Mouse (Mus musculus) urinary bladder, adult 18-20 months (tissue): Measurements from ENCODE around the gene Bcat1.

Experiments used
- DNase-seq, 2 experiments: peaks; one replicate each; pipeline ENCODE4 v3.0.0; 2022; ENCODE audit warnings: low spot score in 2 of 2, mixed read lengths in 2 of 2

Gene Bcat1

GRCm38 (mm10) chr6:145075548-145076224, at the start of gene Bcat1:
Bcat1 (minus strand) TSS chr6:145076184.
- DNase-seq, result peak; percentile 1 to 2

DNA sequence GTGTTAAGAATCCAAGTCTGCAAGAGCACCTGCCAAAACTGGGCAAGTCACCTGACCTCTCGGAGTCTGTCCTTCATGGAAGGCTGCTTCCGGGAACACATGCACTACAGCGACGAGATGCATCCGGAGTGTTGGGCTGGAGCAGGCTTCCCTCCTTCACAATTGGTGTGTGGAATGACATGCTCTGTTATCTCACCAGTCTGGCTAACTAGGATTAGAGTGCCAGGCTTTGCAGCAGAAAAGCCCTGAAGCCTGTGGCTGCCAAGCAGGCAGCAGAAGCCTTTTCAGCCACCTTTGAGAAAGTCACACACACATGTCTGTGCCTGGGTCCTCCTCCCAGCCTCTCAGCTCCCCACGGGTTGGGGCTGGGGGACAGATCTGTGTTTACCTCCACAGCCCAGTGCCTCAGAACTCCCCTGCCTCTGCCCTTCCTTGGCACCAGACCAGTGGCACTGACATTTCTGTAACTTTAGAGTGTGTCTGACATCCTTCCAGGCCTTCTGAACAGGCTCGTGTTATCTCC, 49.7 kb upstream of the Bcat1 start:
- no peak for DNase-seq

DNA sequence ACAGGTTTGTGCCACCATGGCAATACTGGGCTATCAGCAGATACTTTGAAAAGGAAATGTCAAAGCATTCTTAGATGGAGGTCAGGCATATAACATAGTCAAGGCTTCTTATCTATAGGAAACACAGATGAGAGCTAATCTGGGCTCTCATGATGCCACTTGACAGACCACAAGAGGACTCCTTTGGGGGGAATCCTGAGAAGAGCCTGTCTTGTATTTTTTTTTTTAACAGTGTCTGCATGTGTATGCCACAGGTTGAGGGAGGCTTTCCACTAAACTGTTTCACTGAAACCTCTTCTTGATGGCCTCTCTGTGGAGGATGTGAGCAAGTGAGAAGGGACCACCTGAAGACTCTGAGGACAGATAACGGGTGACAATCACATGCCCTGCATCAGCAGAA, 48.6 kb upstream of the Bcat1 start:
- no peak for DNase-seq

DNA sequence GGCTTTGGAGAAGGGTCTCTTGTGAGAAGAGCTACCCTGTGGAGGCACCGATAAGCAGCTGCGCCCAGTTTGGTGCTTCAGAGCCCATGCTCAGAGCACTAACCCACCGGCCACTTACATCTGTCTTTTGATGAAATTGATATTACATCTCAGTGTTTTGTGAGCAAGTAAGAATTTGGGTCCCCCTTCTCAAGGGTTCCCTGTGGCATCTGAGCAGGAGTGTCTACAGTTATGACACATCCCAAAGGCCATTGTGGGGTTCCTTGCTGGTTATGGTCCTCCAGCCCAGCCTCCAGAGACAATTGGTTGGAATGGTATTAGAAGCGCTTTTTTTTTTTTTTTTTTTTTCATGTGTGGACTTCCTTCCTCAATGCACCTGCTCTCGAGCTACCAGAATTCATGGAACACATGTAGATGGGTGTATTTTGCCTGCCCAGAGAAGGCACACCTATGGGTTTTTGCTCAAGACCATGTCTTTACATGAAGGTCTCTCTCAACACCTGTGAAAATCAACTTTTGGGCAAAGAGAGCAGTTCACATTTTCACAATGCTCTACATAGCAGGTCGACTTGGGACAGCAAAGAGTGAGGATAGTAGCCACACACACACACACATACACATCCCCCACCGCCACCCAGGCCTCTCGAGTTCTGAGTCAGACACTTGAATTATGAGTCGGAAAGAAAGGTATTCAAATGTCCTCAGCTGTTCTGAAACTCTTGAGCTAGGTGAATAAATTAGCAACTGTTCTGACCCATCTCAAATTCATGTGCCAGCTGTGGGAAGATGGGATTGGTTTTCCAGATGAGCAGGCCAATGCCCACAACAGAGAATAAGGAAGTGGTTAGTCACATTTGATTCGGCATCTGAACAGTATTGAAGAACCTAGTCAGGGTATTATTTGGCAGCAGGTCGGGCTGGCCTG, 47.4 kb upstream of the Bcat1 start:
- no peak for DNase-seq

DNA sequence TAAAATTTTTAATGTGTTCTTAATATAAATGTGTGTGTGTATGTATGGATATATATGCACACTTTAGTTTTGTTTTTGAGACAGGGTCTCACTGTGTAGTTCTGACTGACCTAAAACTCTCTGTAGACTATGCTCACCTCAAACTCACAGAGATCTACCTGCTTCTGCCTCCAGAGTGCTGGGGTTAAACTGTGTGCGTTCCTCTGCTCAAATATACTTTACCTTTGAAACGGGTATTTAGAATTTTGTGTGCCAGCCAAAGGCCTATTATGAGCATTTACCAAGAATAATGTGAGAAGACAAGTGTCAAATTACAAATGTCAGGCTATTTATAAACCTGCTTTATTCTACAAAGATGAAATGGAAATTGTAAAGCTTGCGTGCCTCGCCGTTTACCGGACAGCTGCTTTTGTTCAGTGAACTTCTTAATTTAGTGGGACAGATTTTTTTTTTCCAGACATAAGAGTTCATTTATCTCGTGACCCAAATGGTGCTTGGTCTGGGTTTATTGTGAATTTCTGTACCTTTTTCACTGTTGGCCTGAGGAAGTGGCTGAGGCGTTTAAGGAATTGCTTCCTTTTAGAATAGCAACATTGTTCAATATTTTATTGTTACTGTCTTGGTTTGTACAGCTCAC, 46.6 kb upstream of the Bcat1 start:
- DNase-seq, result no peak

- DNase-seq, result no peak
These were observed 45.8 kb upstream of the Bcat1 start for GRCm38 (mm10) chr6:145121590-145122420.

DNA sequence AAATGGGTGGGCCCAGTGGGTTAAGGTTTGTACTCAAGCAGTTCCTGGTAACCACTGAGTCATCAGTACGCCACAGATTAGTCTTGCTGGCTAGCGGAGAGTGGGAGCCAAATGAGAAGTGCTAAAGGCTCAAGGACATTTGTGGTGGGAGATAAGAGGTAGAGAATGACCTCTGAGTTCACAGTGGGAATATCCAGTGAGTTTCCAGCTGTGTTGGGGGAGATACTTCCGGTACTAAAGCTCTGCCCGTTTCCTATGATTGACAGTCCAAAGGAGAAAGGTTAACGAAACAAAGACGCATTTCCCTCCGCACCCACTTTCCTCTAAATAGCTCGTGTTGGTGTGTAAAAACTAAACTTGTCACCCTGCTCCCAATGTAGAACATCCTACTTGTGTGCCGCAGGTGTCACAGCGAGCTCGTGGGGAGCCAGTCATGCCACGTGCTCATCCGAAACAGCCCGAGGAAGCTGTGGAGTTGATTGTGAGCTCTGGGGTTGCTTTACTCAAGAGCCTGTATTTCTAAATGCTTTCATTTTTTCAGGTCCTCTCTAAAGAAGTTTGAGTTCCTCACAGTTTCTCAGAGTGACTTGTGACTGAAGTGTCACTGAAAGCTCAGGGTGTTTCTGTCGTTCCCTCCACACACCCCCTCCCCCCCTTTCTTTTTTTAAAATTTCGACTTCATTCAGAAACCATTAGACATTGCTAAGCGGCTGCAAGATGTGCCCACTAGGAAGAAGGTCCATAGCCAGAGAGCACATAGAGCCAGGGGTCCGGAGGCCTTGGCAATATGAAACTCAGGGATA, 45.0 kb upstream of the Bcat1 start:
- no peak for DNase-seq

- DNase-seq, result no peak
These were observed 44.1 kb upstream of the Bcat1 start for GRCm38 (mm10) chr6:145120086-145120485.

- no peak for DNase-seq
These were observed 40.2 kb upstream of the Bcat1 start for GRCm38 (mm10) chr6:145116098-145116672.

DNA sequence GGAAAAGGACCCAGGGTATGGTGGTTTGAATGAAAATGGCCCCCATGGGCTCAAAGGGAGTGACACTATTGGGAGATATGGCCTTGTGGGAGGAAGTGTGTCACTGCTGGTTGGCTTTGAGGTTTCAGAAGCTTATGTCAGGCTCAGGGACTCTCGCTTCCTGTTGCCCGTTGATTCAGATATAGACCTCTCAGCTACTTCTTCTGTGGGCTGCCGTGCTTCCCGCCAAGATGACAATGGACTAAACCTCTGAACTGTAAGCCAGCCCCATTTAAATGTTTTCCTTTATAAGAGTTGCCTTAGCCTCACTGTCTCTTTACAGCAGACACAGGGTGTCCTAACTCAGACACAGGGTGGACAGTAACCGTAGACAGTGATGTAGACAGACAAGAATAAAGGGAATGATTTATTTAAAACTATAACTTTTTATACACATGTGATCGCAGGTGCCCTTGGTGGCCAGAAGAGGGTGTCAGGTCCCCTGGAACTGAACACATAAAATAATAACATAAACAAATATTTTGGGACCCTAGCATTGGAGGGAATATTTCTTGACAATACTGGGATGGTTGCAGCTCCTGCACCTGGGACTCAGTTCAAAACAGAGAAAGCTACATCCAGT, 39.6 kb upstream of the Bcat1 start, which contains the start of gene Lrmp:
Gene Lrmp, plus strand, starts transcription at position 178 of the 622 bp plus-strand sequence.
- DNase-seq, result no peak

- no peak for DNase-seq
These were observed 38.6 kb upstream of the Bcat1 start for GRCm38 (mm10) chr6:145114561-145114960.

GRCm38 (mm10) chr6:145112865-145113264, 36.9 kb upstream of the Bcat1 start:
- no peak for DNase-seq

- DNase-seq, result no peak
These were observed 34.8 kb upstream of the Bcat1 start for GRCm38 (mm10) chr6:145110786-145111185.

DNA sequence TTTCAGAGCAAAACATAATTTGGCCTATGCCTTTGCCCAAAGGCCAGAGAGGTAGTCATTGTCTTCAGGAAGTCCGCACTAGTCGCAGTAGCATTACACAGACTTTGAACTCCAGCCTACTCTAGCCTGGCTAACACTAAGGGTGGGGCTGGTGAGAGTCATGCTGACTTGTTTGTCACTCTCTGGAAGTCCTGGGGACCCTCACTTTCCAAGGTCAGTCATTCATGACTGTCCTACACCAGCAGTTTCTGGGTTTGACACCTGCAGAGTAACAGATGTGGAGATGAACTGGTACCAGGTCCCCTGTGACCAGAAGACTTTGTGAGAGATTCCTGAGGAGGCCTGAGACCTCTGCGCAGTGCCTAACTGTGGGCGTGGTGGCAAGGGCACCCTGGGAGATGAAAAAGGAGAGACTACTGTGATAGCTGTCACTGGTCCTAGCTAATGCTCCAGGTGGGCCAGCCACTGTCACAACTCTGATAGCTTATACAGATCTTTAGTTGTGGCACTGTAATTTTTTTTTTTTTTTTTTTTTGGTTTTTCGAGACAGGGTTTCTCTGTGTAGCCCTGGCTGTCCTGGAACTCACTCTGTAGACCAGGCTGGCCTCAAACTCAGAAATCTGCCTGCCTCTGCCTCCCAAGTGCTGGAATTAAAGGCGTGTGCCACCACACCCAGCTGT, 30.3 kb upstream of the Bcat1 start:
- DNase-seq, result no peak

- no peak for DNase-seq
These were observed 29.5 kb upstream of the Bcat1 start for GRCm38 (mm10) chr6:145105439-145105838.

- no peak for DNase-seq
These were observed 28.4 kb upstream of the Bcat1 start for GRCm38 (mm10) chr6:145104241-145104939.

DNA sequence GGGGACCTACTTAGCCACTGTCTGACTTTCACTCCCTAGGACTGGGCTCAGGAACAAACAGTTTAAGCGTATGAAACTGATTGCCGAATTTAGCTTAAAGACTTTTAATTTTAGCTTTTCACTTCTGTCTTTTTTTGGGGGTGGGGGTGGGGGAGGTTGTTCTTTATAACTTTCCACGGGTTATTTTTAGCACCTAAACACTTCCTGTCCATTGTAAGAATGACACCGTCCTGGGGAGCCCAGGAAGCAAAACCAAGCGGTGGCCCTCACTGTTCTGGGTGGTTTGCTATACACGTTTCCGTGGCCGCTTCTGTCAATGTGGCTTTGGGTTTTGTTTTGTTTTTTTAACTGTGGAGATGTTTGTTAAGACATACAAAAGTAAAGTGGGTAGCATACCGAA, 24.9 kb upstream of the Bcat1 start:
- no peak for DNase-seq

DNA sequence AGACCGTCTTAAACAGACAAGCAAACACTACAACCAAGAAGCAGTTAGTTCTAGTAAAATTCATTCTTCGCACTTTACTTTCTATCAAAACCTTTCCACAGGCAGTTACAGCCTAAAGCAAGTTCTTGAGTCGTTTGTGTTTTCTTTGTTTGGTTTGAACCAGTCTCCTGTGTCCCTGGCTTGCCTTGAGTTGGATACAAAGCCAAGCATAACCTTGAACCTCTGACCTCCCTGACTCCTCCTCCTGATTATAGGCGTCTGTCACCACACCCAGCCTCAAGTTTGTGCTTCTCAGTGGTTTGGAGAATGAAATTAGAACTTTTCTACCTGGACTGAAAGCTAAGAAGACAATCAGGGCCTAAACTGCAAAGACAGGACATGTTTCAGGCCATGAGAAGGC, 18.4 kb upstream of the Bcat1 start:
- no peak for DNase-seq
